Mouse (Mus musculus): ENCODE results near the gene Ankmy2.
"Not testable (repeated sequence)": the region's sequence is repeated elsewhere in the genome, so short reads cannot be mapped to it uniquely, and the experiment has no call there.

Gene Ankmy2

GRCm38 (mm10) chr12:36157638-36158308 is 859 bp downstream of the Ankmy2 start, which contains the start of gene Bzw2:
Bzw2 (minus strand) TSS chr12:36158080.
- in situ Hi-C loops (cut with MboI, MseI), result no loop called here

GRCm38 (mm10) chr12:36164126-36164791 is 7.3 kb downstream of the Ankmy2 start:
- in situ Hi-C loops (cut with MboI, MseI), result no loop called here

GRCm38 (mm10) chr12:36165299-36165698 is 8.4 kb downstream of the Ankmy2 start:
- in situ Hi-C loops (cut with MboI, MseI), result no loop called here

- in situ Hi-C loops (cut with MboI, MseI), result loop anchor here (25.0 kb wide), 1 partner anchor 1260 kb away; no protein-coding TSS in a partner anchor
These were observed 20.3 kb downstream of the Ankmy2 start for GRCm38 (mm10) chr12:36177227-36177626.

- in situ Hi-C loops (cut with MboI, MseI), result loop anchor here (25.0 kb wide), 1 partner anchor 1255 kb away; no protein-coding TSS in a partner anchor
These were observed 25.7 kb downstream of the Ankmy2 start for GRCm38 (mm10) chr12:36182570-36182969.

- in situ Hi-C loops (cut with MboI, MseI), result loop anchor here (25.0 kb wide), 1 partner anchor 1250 kb away; no protein-coding TSS in a partner anchor
These were observed 30.2 kb downstream of the Ankmy2 start for GRCm38 (mm10) chr12:36187081-36187480.

- in situ Hi-C loops (cut with MboI, MseI), result loop anchor here (25.0 kb wide), 1 partner anchor 1248 kb away; no protein-coding TSS in a partner anchor
These were observed 32.7 kb downstream of the Ankmy2 start for GRCm38 (mm10) chr12:36189610-36190009.

- in situ Hi-C loops (cut with MboI, MseI), result loop anchor here (25.0 kb wide), 1 partner anchor 1247 kb away; no protein-coding TSS in a partner anchor
These were observed 33.4 kb downstream of the Ankmy2 start for GRCm38 (mm10) chr12:36190343-36190742.

GRCm38 (mm10) chr12:36194976-36195375 is 38.1 kb downstream of the Ankmy2 start:
- in situ Hi-C loops (cut with MboI, MseI), result loop anchor here (25.0 kb wide), 1 partner anchor 1242 kb away; no protein-coding TSS in a partner anchor

GRCm38 (mm10) chr12:36205579-36206119 is 48.7 kb downstream of the Ankmy2 start:
- in situ Hi-C loops (cut with MboI, MseI), result not testable (repeated sequence)

- in situ Hi-C loops (cut with MboI, MseI), result no loop called here
These were observed 50.3 kb downstream of the Ankmy2 start for GRCm38 (mm10) chr12:36207072-36207799.

- in situ Hi-C loops (cut with MboI, MseI), result no loop called here
These were observed 50.9 kb downstream of the Ankmy2 start for GRCm38 (mm10) chr12:36207800-36208148.

GRCm38 (mm10) chr12:36208456-36208855 is 51.5 kb downstream of the Ankmy2 start:
- in situ Hi-C loops (cut with MboI, MseI), result no loop called here

- in situ Hi-C loops (cut with MboI, MseI), result loop anchor here (10.0 kb wide), 2 partner anchors 465 to 495 kb away; no protein-coding TSS in a partner anchor
These were observed 53.2 kb downstream of the Ankmy2 start for GRCm38 (mm10) chr12:36210096-36210495.

GRCm38 (mm10) chr12:36214389-36215148 is 57.7 kb downstream of the Ankmy2 start:
- in situ Hi-C loops (cut with MboI, MseI), result loop anchor here (10.0 kb wide), 2 partner anchors 460 to 490 kb away; no protein-coding TSS in a partner anchor

GRCm38 (mm10) chr12:36215149-36215480 is 58.2 kb downstream of the Ankmy2 start:
- in situ Hi-C loops (cut with MboI, MseI), result loop anchor here (10.0 kb wide), 2 partner anchors 460 to 490 kb away; no protein-coding TSS in a partner anchor

GRCm38 (mm10) chr12:36216230-36216629 is 59.3 kb downstream of the Ankmy2 start:
- in situ Hi-C loops (cut with MboI, MseI), result loop anchor here (10.0 kb wide), 2 partner anchors 459 to 489 kb away; no protein-coding TSS in a partner anchor

GRCm38 (mm10) chr12:36216905-36217304 is 60.0 kb downstream of the Ankmy2 start:
- in situ Hi-C loops (cut with MboI, MseI), result loop anchor here (10.0 kb wide), 2 partner anchors 458 to 488 kb away; no protein-coding TSS in a partner anchor

GRCm38 (mm10) chr12:36224392-36224791 is 67.5 kb downstream of the Ankmy2 start:
- in situ Hi-C loops (cut with MboI, MseI), result no loop called here

- in situ Hi-C loops (cut with MboI, MseI), result no loop called here
These were observed 74.5 kb downstream of the Ankmy2 start for GRCm38 (mm10) chr12:36231386-36231785.

GRCm38 (mm10) chr12:36241171-36241570 is 84.3 kb downstream of the Ankmy2 start:
- in situ Hi-C loops (cut with MboI, MseI), result loop anchor here (5.0 kb wide), 1 partner anchor 141 kb away; the partner anchor contains the start of genes D630036H23Rik and Ispd

Data from T-helper 1 cell (primary cell).